Mouse (Mus musculus): ENCODE measurements around the gene Napsa. TPM values are rescaled to one million over a fixed set of nuclear protein-coding genes. Genes with fewer than 3 reads are reported as not detected.

Napsa gene
- total RNA-seq, 2 experiments from 2014 or later = 0.29 TPM; not detected in 1

DNA sequence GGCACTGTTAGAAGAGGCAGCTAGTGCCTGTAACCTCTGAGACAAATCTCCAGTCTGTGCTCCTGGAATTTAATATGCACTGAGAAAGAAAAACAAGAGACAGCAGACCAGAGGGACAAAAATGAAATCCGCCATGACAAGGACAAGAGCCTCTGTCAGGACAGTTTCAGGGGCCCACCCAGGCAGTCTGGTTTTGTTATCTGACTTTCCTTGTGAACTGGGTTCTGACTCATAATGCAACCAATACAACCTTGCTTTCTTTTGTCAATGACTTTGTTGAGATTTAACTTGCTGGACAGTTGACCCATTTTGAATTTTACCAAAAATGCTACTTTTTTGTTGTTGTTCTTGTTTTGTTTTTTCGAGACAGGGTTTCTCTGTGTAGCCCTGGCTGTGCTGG is 14.6 kb upstream of the Napsa start:
- no peak for DNase-seq (ENCODE audit: extremely low spot score in 1 of 2, low spot score in 2 of 2)
- no peak overlapping the region for H3K4me3 ChIP-seq
- intact Hi-C loops (cut with DNase I) = no loop called here
- no peak for TF ChIP-seq CTCF (IDR thresholded peaks at IDR 0.05)
- no peak overlapping the region for H3K27ac ChIP-seq

GRCm38 (mm10) chr7:44560435-44561400 is 11.5 kb upstream of the Napsa start:
- DNase-seq (ENCODE audit: extremely low spot score in 1 of 2, low spot score in 2 of 2) = peak; percentile 76 to 79
- TF ChIP-seq CTCF (IDR thresholded peaks at IDR 0.05) = peak; percentile 80
- intact Hi-C loops (cut with DNase I) = loop anchor here (2.0 to 5.0 kb wide), 4 partner anchors 40 to 298 kb away; no protein-coding TSS in a partner anchor
- Histone ChIP-seq H3K4me3 (no peak overlapping the region), H3K27ac (no peak overlapping the region)

GRCm38 (mm10) chr7:44563284-44563683 is 8.9 kb upstream of the Napsa start:
- no peak for DNase-seq (ENCODE audit: extremely low spot score in 1 of 2, low spot score in 2 of 2)
- Histone ChIP-seq H3K4me3 (no peak overlapping the region), H3K27ac (no peak overlapping the region)
- intact Hi-C loops (cut with DNase I) = loop anchor here (5.0 kb wide), 1 partner anchor 84 kb away; no protein-coding TSS in a partner anchor
- no peak for TF ChIP-seq CTCF (IDR thresholded peaks at IDR 0.05)

DNA sequence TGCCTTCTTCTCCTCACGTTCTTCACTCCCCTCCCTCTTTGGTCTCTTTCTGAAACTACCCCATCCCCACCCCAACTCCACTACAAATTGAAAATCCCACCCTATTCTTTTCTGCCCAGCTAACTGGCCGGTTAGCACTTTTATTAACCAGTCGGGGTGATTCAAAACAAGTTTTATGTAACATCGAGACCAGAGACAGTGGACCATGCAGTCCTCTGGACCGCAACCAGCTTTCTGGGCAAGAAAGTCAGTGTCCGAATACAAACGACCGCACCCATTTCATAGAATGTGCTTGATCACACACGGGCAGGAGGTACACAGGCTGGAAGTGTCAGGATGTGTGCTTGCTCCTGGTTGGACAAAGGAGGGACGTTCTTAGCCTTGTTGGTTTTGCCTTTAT is 7.7 kb upstream of the Napsa start:
- no peak for DNase-seq (ENCODE audit: extremely low spot score in 1 of 2, low spot score in 2 of 2)
- H3K27ac ChIP-seq = no peak overlapping the region
- intact Hi-C loops (cut with DNase I) = loop anchor here (5.0 kb wide), 1 partner anchor 83 kb away; no protein-coding TSS in a partner anchor
- no peak overlapping the region for H3K4me3 ChIP-seq
- no peak for TF ChIP-seq CTCF (IDR thresholded peaks at IDR 0.05)

DNA sequence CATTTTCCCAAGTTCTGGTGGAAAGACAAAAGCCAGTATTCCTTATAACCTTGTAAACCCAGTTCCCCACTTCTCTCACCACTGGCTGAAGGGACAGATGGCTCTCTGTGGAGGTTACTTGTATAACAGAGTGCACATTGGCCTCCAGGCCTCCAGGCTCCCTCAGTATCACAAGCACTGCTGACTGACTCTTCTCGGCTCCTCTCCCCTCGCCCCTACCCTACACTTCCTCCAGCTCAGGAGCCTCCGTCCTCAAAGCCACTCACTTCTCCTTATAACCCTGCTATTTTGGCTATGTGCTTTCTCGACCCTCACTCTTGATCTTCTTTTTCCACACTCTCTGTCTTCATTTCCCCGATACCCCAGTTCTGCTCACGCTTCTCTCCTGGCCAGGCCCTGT is 6.8 kb upstream of the Napsa start:
- no peak overlapping the region for H3K27ac ChIP-seq
- no peak for DNase-seq (ENCODE audit: extremely low spot score in 1 of 2, low spot score in 2 of 2)
- TF ChIP-seq CTCF (IDR thresholded peaks at IDR 0.05) = no peak
- H3K4me3 ChIP-seq = no peak overlapping the region
- intact Hi-C loops (cut with DNase I) = no loop called here

DNA sequence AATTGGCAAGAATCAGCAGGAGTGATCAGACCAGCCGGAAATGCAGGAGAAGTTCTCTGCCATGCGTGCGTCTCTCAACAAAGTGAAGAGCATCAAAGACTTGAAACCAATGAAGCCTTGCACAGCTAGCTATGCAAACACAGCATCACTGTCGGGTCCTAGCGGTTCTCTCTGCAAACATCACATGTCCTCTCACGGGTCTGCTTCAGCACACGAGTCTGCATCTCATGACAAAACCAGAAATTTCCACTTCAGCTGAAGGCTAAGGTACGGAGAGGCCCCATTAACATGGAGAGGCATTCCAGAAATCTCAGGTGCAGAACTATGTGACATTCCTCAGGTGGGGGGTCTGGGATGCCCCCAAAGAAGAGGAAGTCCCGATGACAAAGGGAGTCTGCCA is 3.4 kb upstream of the Napsa start:
- Histone ChIP-seq H3K27ac (no peak overlapping the region), H3K4me3 (no peak overlapping the region)
- no peak for TF ChIP-seq CTCF (IDR thresholded peaks at IDR 0.05)
- no peak for DNase-seq (ENCODE audit: extremely low spot score in 1 of 2, low spot score in 2 of 2)
- intact Hi-C loops (cut with DNase I) = no loop called here

GRCm38 (mm10) chr7:44570989-44571388 is 1.2 kb upstream of the Napsa start:
- H3K4me3 ChIP-seq = no peak overlapping the region
- no peak for TF ChIP-seq CTCF (IDR thresholded peaks at IDR 0.05)
- no peak overlapping the region for H3K27ac ChIP-seq
- DNase-seq (ENCODE audit: extremely low spot score in 1 of 2, low spot score in 2 of 2) = no peak
- intact Hi-C loops (cut with DNase I) = no loop called here

GRCm38 (mm10) chr7:44571811-44572210 is 369 bp upstream of the Napsa start:
- Histone ChIP-seq H3K4me3 (no peak overlapping the region), H3K27ac (no peak overlapping the region)
- no peak for TF ChIP-seq CTCF (IDR thresholded peaks at IDR 0.05)
- no peak for DNase-seq (ENCODE audit: extremely low spot score in 1 of 2, low spot score in 2 of 2)
- intact Hi-C loops (cut with DNase I) = no loop called here

DNA sequence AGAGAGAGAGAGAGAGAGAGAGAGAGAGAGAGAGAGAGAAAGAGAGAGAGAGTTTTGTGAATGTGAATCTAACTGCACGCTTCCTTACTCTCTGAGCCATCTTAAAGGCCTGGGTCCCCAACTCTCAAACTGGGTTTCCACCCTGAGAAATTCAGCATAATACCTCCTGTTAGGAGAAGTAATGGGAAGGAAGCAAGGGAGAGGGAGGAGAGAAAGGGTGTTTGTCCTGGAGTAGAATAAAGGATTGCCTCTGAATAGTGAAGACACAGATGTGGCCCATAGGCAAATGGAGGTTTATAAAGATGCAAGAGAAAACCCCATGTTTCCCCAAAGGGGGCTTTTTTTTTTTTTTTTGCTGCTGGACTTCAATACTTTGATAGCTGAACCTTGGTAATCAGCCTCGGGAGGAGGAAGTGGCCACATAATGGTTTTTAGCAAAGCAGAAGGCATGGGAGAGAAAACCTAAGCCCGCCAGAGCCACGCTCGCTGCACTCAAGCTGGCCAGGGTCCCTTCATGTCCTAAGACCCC is 840 bp downstream of the Napsa start:
- no peak for TF ChIP-seq CTCF (IDR thresholded peaks at IDR 0.05)
- intact Hi-C loops (cut with DNase I) = no loop called here
- DNase-seq (ENCODE audit: extremely low spot score in 1 of 2, low spot score in 2 of 2) = no peak
- Histone ChIP-seq H3K27ac (no peak overlapping the region), H3K4me3 (no peak overlapping the region)

DNA sequence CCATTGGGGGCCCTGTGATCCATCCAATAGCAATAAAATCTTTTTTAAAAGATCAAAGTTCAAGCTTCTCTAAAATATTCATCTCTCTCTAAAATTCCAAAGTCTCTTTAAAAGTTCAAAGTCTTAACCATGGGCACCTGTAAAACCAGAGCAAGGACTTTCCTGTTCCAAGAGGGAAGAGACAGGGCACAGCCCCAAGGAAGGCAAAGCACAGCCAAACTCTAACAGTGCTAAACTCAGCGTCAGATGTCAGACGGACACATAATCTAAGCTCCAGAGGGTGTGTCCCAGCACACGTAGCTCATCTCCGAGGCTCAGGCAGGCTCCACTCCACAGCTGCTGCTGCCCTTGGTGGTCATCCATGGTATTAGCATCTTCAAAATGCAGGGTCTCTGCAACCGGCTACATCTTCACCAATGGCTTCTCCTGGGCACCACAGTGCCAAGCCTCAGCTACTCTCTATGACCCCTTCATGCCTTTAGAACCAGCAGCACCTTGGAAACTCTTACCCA is 4.2 kb downstream of the Napsa start:
- Histone ChIP-seq H3K27ac (no peak overlapping the region), H3K4me3 (no peak overlapping the region)
- no peak for TF ChIP-seq CTCF (IDR thresholded peaks at IDR 0.05)
- no peak for DNase-seq (ENCODE audit: extremely low spot score in 1 of 2, low spot score in 2 of 2)
- intact Hi-C loops (cut with DNase I) = no loop called here

GRCm38 (mm10) chr7:44581637-44582036 is 9.5 kb downstream of the Napsa start:
- no peak overlapping the region for H3K4me3 ChIP-seq
- no peak for DNase-seq (ENCODE audit: extremely low spot score in 1 of 2, low spot score in 2 of 2)
- H3K27ac ChIP-seq = no peak overlapping the region
- no peak for TF ChIP-seq CTCF (IDR thresholded peaks at IDR 0.05)
- intact Hi-C loops (cut with DNase I) = no loop called here

DNA sequence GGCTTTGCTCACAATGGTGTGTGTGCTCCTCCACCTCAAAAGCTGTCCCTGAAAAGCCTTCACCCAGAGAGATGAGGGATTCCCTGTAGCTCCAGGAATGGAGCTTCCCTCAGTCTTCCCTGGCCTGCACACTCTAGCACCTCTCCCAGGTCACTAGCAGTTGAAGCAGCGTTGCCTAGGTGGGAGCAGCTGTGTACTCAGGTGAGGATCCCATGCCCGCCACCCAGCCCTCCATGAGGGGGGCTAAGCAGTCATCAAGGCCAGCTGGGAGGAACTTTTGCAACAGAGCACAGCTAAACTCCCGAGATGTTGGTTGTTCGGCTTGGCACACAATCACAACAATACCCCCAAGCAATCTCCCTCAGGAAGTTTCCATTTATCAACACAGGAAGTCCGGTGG is 10.5 kb downstream of the Napsa start:
- no peak for TF ChIP-seq CTCF (IDR thresholded peaks at IDR 0.05)
- no peak overlapping the region for H3K4me3 ChIP-seq
- DNase-seq (ENCODE audit: extremely low spot score in 1 of 2, low spot score in 2 of 2) = no peak
- no peak overlapping the region for H3K27ac ChIP-seq
- intact Hi-C loops (cut with DNase I) = no loop called here
